Mouse (Mus musculus) liver, embryonic 11.5 days (tissue): ENCODE data around the gene Olfr959. TPM values are rescaled to one million over a fixed set of nuclear protein-coding genes. Genes with fewer than 3 reads are reported as not detected.

Experiments
- ATAC-seq: fragments of 200-750 bp; cut with Nextera tagmentation; replicated peaks from 2 replicates; pipeline ENCODE4 v1.8.0; 2017; ENCODE audit warnings: moderate number of reproducible peaks, mild to moderate bottlenecking, moderate TSS enrichment, moderate library complexity; ENCODE audit not compliant: low FRiP score
- DNase-seq: peaks from one replicate; pipeline ENCODE4 v3.0.0-alpha.2; 2017; ENCODE audit warnings: low spot score
- H3K27ac ChIP-seq: fragments of 300-500 bp; sonication (generic); 2 replicates; pipeline ENCODE4 v1.5.1; 2014; ENCODE audit warnings: mild to moderate bottlenecking, low read depth, low read length, control low read depth
- H3K27me3 ChIP-seq: fragments of 300-500 bp; sonication (generic); replicated peaks from 2 replicates; pipeline ENCODE4 v1.6.1; 2014; ENCODE audit warnings: low read length, mixed read lengths; ENCODE audit not compliant: control insufficient read depth, insufficient read depth
- H3K36me3 ChIP-seq: fragments of 300-500 bp; sonication (generic); 2 replicates; pipeline ENCODE4 v1.6.1; 2014; ENCODE audit warnings: mild to moderate bottlenecking, low read length, moderate library complexity, mixed read lengths; ENCODE audit not compliant: control insufficient read depth, insufficient read depth
- H3K4me1 ChIP-seq: fragments of 300-500 bp; sonication (generic); replicated peaks from 2 replicates; pipeline ENCODE4 v1.6.1; 2014; ENCODE audit warnings: low read length, mixed read lengths; ENCODE audit not compliant: control insufficient read depth, insufficient read depth
- H3K4me2 ChIP-seq: fragments of 300-500 bp; sonication (generic); 2 replicates; pipeline ENCODE4 v1.6.1; 2014; ENCODE audit warnings: mild to moderate bottlenecking, control low read depth, moderate library complexity
- H3K4me3 ChIP-seq: fragments of 300-500 bp; sonication (generic); 2 replicates; pipeline ENCODE4 v1.5.1; 2014; ENCODE audit warnings: low read depth, low read length, control low read depth
- H3K9ac ChIP-seq: fragments of 300-500 bp; sonication (generic); 2 replicates; pipeline ENCODE4 v1.6.1; 2014; ENCODE audit warnings: low read depth, low read length, control low read depth
- H3K9me3 ChIP-seq: fragments of 300-500 bp; sonication (generic); 2 replicates; pipeline ENCODE4 v1.6.1; 2016; ENCODE audit warnings: low read length, inconsistent platforms, mixed read lengths; ENCODE audit not compliant: control insufficient read depth
- WGBS: fragments of 180-500 bp; shearing (Covaris S2); extraction: QIAGEN DNeasy Blood & Tissue Kit; methylation state at CpG from one replicate; pipeline ENCODE4 v1.1.7; 2014; 5-methylcytosine and 5-hydroxymethylcytosine counted together
- polyA plus RNA-seq: library from polyadenylated mRNA; unstranded; fragments of >200 nt; fragmentation: Nextera tagmentation; extraction: Ambion mirVana; gene quantifications from 2 replicates; pipeline ENCODE4 v1.2.1, GENCODE M21; 2014

Olfr959 gene
- polyA plus RNA-seq, 1 experiment from 2014 or later = not detected

GRCm38 (mm10) chr9:39602536-39603332 lies 27.4 kb upstream of the Olfr959 start:
- no peak overlapping the region for H3K9ac ChIP-seq
- H3K36me3 ChIP-seq = no peaks in the 10 kb centered on the region
- peak overlapping the region; percentile 60 for H3K4me2 ChIP-seq
- ATAC-seq (no peak; the same call in 1 of the 2 replicates), DNase-seq (peak; percentile 31)
- no peaks in the 10 kb centered on the region for H3K9me3 ChIP-seq
- WGBS = 2% methylated on average over 19 of the region's 19 CpGs
- peak overlapping the region; percentile 32 for H3K4me3 ChIP-seq
- peaks cover 3% of the 10 kb centered on the region; the same call in 1 of the 2 replicates for H3K27me3 ChIP-seq
- no peak overlapping the region for H3K27ac ChIP-seq
- no peaks in the 10 kb centered on the region for H3K4me1 ChIP-seq

DNA sequence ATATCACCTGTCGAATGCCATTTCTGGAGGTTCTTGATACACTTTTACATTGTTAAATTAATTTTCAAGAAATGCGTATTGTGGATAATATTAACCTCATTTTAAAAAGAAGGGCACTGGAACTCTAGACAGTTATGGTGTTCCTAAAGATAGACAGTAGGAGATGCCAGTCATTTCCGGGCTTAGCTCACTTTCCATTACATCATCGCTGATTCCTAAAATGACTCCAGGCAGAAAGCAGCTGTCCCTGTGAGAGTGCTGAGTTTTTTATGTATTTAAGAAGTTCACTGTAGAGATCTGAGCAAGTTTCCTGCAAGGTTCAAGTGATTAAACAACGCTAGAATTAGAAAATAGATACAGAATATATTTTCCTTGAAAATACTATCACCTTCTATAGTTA lies 1.7 kb upstream of the Olfr959 start:
- ATAC-seq (no peak), DNase-seq (no peak)
- H3K27me3 ChIP-seq = no peaks in the 10 kb centered on the region
- H3K9me3 ChIP-seq = no peaks in the 10 kb centered on the region
- no peaks in the 10 kb centered on the region for H3K36me3 ChIP-seq
- WGBS = 77% methylated on average over 5 of the region's 5 CpGs
- H3K27ac ChIP-seq = no peak overlapping the region
- H3K4me2 ChIP-seq = no peak overlapping the region
- H3K4me3 ChIP-seq = no peak overlapping the region
- H3K9ac ChIP-seq = no peak overlapping the region
- H3K4me1 ChIP-seq = no peaks in the 10 kb centered on the region

DNA sequence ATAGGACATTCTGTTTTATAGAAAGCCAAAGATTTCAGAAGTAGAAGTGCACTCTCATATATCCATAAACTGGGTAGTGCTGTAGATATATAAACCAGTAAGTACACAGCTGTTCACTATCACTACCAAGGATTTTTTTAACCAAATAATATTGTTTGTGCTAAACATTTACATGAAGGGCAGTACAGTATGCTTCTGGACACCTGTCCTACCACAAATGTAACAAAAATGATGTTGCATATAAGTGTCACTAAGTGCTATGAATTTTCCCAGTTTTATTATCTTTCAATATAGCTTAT lies 17.1 kb downstream of the Olfr959 start:
- no peaks in the 10 kb centered on the region for H3K4me1 ChIP-seq
- H3K36me3 ChIP-seq = no peaks in the 10 kb centered on the region
- H3K9ac ChIP-seq = no peak overlapping the region
- H3K9me3 ChIP-seq = no peaks in the 10 kb centered on the region
- H3K4me3 ChIP-seq = no peak overlapping the region
- H3K4me2 ChIP-seq = no peak overlapping the region
- ATAC-seq (no peak), DNase-seq (no peak)
- H3K27me3 ChIP-seq = no peaks in the 10 kb centered on the region
- no peak overlapping the region for H3K27ac ChIP-seq

DNA sequence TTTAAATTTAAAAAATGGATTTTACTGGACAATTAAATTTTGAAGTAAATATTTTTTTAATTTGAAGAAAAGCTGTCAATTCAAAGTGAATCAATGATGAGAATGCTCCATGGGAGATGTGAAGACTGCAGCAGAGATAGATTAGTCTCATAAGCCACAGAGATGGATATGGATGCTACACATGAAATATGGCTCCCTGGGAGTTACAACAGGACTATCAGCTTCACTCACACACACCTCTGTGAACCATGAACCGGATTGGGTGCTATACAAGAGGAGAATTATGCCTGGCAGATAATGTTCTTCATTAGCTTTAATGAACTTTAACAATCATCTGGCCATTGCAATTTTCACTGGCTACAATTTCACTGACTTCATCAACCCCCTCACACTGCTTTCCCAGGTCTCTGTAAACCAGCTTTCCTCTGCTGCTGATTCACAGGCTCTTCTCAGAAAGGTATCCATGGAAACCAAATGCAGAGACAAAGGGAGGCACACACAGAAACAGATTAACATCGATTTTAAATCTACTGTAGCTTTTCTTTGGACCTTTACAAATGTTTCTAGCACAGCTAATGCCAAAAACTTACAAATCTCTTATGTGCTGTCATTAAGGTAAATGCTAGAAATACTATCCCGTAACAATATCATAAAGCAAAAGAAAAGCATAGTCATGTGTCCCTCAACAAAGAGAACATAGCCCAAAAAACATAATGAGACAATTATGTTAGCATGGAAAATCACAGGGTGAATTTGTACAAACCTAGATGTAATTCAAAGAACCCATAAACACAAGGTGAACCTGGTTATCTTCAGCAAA lies 17.6 kb downstream of the Olfr959 start:
- Histone ChIP-seq H3K4me3 (no peak overlapping the region), H3K9me3 (no peaks in the 10 kb centered on the region), H3K4me2 (no peak overlapping the region), H3K4me1 (no peaks in the 10 kb centered on the region), H3K27me3 (no peaks in the 10 kb centered on the region), H3K27ac (no peak overlapping the region), H3K36me3 (no peaks in the 10 kb centered on the region), H3K9ac (no peak overlapping the region)
- 58% methylated on average over 3 of the region's 3 CpGs for WGBS
- no peak for ATAC-seq
- DNase-seq = no peak

DNA sequence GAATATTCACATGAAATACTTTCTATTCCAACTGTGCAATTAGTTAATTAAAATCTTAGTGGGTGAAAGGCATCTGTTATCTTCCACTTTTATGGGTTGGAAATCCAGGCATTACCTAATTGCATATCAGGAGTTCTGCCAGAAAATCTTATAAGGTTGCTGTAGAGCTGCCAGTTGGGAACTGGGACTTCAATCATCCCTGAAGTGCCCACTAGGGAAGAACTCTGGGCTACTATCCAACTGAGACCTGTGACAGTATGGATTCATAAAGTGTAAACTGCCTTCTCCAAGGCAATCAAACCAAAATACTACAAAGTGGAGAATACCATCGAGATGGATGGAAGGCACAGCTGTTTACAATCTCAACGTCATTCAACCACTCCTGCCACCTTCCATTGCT lies 21.4 kb downstream of the Olfr959 start, which contains the start of gene Olfr958:
Gene Olfr958, minus strand, starts transcription at position 109 of the 400 bp plus-strand sequence.
- Histone ChIP-seq H3K9ac (no peak within 1 kb of the TSS), H3K4me1 (no peaks in the 10 kb centered on the region), H3K4me3 (no peak within 1 kb of the TSS), H3K27ac (no peak within 1 kb of the TSS), H3K4me2 (no peak within 1 kb of the TSS), H3K9me3 (no peaks in the 10 kb centered on the region), H3K27me3 (no peaks in the 10 kb centered on the region), H3K36me3 (no peaks in the 10 kb centered on the region)
- DNase-seq (no peak), ATAC-seq (no peak)
- 72% methylated on average over 2 of the region's 2 CpGs for WGBS

GRCm38 (mm10) chr9:39550806-39551205 lies 24.6 kb downstream of the Olfr959 start:
- no peak for DNase-seq
- no peaks in the 10 kb centered on the region for H3K9me3 ChIP-seq
- H3K4me1 ChIP-seq = no peaks in the 10 kb centered on the region
- no peak for ATAC-seq
- no peak overlapping the region for H3K9ac ChIP-seq
- no peaks in the 10 kb centered on the region for H3K27me3 ChIP-seq
- 78% methylated on average over 5 of the region's 5 CpGs for WGBS
- no peak overlapping the region for H3K4me2 ChIP-seq
- no peak overlapping the region for H3K27ac ChIP-seq
- H3K4me3 ChIP-seq = no peak overlapping the region
- H3K36me3 ChIP-seq = no peaks in the 10 kb centered on the region

DNA sequence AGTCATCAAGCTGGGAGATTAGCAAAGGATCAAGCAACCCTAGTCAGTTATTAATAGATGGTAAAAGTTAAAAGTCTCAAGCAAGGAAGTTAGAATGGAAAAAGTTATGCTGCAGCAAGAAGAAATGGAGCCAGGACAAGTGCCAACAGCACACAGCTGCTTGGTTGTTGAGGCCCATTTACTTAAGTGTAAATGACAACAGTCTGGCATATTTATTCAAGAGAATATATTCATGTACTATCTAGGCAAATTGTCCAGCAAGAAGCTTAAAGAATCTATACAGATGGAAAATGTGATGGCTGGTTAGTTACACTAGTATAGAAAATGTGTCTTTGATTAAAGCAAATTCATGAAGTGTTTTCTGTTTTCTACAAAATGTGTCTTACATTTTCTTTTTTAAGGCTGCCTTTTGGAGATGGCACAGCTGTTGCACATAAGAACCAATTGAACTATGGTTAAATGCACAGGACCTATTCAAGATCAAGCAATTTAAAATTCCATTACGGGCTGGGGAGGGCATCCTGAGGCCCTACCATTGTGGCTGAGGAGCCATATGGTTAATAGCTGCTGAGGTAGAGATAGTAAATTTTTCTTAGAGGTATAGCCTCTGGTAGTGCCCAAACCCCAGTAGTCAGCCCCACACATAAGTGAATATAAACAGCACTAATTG lies 51.6 kb downstream of the Olfr959 start:
- Histone ChIP-seq H3K4me1 (no peaks in the 10 kb centered on the region), H3K36me3 (no peaks in the 10 kb centered on the region), H3K27ac (no peak overlapping the region), H3K9me3 (no peaks in the 10 kb centered on the region), H3K9ac (no peak overlapping the region), H3K4me3 (no peak overlapping the region), H3K4me2 (no peak overlapping the region), H3K27me3 (no peaks in the 10 kb centered on the region)
- WGBS = 78% methylated on average over 1 of the region's 1 CpGs
- no peak for ATAC-seq
- no peak for DNase-seq
